Mouse (Mus musculus) megakaryocyte, adult 5-6 weeks (primary cell): ENCODE data around the gene Nup43. TPM values are rescaled to one million over a fixed set of nuclear protein-coding genes. Genes with fewer than 3 reads are reported as not detected.

Source experiments
- ATAC-seq: 2 replicates; pipeline ENCODE4 v1.8.0; 2016; ENCODE audit warnings: mild to moderate bottlenecking, inconsistent platforms; ENCODE audit not compliant: poor library complexity, severe bottlenecking
- total RNA-seq, 2 experiments: library from RNA; stranded (forward) in 1 of 2; stranded (reverse) in 1 of 2; fragments of 153-499, 151-499 nt in 1 of 2; fragments of 221-1000, 200-1000 nt in 1 of 2; gene quantifications; 2 replicates each; pipeline versions ENCODE4 v1.2.3 to v1.2.4; 2015 to 2017

The Nup43 gene
- total RNA-seq, 2 experiments from 2014 or later = 9.9 to 20.3 TPM

DNA sequence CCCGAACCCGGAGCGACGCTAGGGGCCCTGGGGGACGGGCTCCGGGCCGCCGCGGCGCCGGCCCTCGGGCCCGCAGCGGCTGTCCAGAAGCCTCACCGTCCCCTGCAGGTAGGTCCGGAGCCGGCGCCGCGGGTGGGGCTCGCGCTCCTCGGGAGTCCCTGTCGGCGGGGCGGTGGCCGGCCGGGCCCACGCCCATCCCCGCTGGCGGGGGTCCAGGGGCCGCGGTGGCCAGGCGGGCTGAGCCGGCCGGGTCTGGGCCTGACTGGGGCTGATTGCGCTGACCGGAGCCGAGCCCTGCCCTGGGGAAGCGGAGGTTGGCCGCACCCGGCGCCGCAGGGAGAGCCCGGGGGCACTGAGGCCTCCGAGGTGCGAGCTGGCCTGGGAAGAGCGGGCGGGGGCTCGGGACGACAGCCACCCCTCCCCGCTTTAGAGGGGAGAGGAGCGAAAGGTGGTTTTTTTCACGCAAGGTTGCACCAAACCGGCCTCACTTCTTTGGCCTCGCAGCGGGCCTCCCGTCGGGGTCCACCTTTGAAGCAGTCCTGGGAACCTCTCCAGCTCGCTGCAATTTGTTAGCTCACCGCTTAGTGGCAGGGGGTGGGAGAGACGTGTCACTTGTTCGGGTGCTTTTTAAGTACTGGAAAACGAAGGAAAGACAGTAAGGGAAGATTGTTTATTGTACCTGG lies 14.2 kb downstream of the Nup43 start:
- ATAC-seq = peak; percentile 59

DNA sequence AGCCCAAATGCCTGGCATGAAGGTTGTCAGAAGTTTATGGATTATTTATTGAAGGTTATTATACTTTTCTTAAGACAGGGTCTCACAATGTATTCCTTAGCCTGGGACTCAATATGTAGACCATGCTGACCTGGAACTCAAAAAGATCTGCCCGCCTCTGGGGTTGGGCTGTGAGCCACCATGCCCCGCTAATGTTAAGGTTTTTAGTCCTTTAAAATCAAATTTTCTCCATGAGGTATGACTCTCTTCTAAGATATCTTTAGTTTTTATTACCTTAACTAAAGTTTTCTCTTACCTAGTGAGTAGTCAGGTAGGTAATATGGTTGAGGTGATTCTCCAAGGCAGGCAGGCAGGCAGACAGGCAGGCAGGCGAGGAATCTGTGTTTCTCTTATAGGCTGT lies 14.9 kb downstream of the Nup43 start:
- no peak for ATAC-seq

DNA sequence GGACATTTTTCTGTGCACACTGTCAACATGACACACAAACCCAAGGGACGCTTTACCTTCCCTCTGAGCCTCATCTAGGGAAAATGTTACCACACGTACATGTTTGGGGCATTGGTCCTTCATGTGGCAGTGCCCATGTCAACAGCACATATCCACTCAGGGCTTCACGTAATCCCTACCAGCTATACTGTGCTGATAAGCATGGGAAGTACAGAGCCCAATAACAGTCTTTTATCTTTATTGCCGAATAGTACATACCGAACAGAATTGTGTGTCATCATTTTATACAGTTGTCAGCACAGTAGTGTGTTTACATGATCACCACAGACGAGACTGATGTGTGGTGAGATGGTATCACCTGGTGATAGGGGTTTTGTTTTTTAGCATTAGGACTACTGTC lies 19.6 kb downstream of the Nup43 start:
- ATAC-seq = no peak

DNA sequence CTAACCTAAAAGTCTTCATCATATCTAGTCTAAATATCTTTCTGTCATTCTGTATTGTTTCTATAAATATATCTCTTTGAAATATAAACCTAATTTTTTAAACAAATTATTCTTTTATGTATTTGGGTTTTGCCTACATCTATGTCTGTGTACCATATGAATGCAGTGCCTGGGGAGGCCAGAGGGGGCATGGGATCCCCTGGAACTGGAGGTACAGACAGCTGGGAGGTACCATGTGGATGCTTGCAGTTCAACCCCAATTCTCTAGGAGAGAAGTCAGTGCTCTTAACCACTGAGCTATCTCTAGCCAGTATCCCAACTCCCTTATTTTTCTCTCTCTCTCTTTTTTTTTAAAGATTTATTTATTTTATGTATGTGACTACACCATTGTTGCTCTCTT lies 28.0 kb downstream of the Nup43 start:
- peak; percentile 40; the same call in 1 of the 2 replicates for ATAC-seq

DNA sequence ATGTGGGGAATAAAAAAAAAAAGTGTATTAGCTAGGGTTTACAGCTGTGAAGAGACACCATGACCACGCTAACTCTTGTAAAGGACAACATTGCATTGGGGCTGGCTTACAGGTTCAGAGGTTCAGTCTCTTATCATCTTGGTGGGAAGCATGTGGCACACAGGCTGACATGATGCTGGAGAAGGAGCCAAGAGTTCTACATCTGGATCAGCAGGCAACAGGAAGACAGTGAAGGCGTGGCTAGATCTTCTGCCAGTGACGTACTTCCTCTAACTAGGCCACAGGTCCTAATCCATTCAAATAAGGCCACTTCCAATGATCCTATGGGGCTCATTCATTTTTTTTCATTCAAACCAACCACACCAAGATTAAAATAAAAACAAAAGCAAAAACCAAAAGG lies 32.8 kb downstream of the Nup43 start:
- ATAC-seq = no peak

DNA sequence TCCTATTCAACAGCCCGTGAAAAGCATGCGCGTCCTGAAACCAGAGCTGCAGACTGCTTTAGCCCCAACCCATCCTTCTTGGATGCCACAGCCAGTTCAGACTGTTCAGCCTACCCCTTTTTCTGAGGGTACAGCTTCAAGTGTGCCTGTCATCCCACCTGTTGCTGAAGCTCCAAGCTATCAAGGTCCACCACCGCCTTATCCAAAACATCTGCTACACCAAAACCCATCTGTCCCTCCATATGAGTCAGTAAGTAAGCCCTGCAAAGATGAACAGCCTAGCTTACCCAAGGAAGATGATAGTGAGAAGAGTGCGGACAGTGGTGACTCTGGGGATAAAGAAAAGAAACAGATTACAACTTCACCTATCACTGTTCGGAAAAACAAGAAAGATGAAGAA lies 35.3 kb downstream of the Nup43 start:
- ATAC-seq = no peak

DNA sequence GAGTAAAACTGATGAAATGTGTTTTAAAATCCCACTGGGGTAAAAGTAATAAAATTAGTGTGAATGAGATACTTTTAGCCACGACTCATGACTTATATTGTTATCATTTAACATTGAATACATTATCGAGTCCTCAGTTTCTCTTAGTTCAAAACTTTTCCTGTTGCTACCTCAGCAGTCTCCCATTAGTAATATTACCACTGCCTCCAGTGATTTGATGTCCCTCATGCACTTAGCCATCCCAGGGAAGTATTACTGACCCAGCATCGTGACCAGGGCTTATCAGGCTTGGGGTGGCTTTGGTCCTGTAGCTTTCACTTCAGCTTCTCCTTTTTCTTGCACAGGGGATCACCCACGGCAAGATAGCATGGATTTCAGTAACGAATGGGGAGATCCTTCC lies 42.8 kb downstream of the Nup43 start:
- no peak for ATAC-seq

DNA sequence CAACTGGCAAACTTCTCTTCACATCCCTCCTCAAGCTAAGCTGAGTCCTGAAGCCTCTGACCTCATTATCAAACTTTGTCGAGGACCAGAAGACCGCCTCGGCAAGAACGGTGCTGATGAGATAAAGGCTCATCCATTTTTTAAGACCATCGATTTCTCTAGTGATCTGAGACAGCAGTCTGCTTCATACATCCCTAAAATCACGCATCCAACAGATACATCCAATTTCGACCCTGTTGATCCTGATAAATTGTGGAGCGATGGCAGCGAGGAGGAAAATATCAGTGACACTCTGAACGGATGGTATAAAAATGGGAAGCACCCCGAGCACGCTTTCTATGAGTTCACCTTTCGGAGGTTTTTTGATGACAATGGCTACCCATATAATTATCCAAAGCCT lies 45.2 kb downstream of the Nup43 start:
- ATAC-seq = no peak

DNA sequence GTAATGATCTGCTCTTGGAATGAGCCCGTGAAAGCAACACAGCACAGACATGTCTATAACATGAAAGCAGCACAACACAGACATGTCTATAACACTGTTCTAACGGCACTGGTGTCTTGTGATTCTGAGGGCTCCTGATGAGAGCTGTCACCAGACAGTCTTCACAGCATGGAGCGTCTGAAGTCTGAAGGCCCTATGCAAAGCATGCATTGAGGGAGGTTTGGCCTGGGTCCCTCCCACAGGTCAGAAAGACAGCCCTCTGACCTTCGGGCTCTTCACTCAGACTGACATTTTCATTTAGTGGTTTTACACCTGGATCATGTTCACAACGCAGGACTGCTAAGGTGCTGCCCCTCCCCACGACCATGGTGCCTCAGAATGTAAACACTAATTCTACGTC lies 47.8 kb downstream of the Nup43 start:
- no peak for ATAC-seq

DNA sequence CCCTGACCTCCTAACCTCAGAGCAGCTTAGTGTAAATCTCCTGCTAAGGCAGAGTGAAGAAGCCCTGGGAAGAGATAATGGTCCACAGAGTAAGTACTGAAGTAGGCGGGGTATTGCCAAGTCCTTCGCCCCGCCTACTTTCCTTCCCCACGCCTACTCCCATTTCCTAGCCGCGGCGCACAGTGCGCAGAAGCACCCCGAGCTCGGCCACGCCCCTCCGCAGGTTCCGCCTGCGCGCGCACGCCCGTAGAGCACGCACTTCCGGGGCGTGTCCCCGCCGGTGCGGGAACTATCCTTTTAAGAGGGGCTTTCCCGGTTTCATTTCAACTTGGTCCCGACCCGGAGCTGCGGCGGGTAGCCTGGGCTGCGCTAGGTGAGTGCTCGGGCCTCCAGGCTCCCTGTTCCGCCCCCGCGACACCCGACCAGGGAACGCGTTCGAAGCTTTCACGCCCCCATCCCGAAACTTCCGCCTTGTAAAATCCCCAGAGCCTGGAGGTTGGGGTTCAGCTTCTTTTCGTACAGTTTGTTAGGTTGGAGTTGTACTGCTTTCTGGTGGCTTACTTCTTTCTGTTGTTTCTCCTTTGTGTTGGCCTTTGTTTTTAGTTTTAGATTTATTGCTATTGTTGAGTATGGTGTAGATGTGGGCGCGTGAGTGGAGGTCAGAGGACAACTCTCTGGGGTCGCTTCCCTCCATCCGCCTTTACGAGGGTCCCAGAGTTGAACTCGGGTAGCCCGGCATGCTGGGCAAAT lies 58.6 kb downstream of the Nup43 start, which contains the start of gene Katna1:
Gene Katna1 (plus strand): TSS at position 250 of the 750 bp plus-strand sequence.
- peak; percentile 95 for ATAC-seq

DNA sequence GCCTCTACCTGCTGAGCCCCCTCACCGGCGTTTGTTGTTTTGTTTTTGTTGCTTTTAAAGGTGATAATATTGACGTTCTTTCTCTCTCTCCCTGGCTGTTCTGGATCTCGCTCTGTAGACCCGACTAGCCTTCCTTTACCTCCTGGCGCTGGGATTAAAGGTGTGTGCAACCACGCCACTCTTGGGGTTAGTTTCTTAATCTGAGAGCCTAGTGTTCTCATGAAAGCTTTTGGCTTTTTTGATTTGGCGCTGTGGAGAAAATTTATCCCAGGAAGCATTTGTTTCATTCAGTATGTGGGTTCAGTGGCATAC lies 59.2 kb downstream of the Nup43 start:
- ATAC-seq = no peak

DNA sequence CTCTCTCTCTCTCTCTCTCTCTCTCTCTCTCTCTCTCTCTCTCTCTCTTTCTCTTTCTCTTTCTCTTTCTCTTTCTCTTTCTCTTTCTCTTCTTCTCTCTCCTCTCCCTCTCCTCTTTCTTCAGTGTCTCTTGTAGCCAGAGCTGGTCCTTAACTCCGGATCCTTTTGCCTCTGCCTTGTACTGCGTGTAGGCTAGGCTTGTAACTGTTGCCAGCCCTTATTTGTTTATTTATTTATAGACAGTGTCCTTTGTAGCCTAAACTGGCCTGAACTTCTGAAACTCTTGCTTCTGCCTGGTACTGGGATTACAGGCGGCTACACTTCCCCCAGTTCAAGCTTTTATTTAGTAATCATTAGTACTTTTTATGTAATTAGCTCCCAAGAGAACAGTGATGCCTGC lies 59.7 kb downstream of the Nup43 start:
- ATAC-seq = no peak

Other genes starting within 250 kb of the Nup43 start
- 21.5 and 30.5 TPM in 2 replicates for gene Ulbp1, start 193.9 kb upstream of the Nup43 start, total RNA-seq (2015)
- gene Ulbp1, start 193.9 kb upstream of the Nup43 start, total RNA-seq (2017) = 23.6 and 31.1 TPM in 2 replicates
- gene Lrp11, start 77.7 kb upstream of the Nup43 start, total RNA-seq (2015) = 0.13 and 0.27 TPM in 2 replicates
- 0.26 and 2.2 TPM in 2 replicates for gene Lrp11, start 77.7 kb upstream of the Nup43 start, total RNA-seq (2017)
- gene Pcmt1, start 13.6 kb downstream of the Nup43 start, total RNA-seq (2015) = 73.3 and 73.6 TPM in 2 replicates
- 49.9 and 66.4 TPM in 2 replicates for gene Pcmt1, start 13.6 kb downstream of the Nup43 start, total RNA-seq (2017)
- gene Lats1, start 13.7 kb downstream of the Nup43 start, total RNA-seq (2015) = 20.1 and 20.2 TPM in 2 replicates
- 12.6 and 16.4 TPM in 2 replicates for gene Lats1, start 13.7 kb downstream of the Nup43 start, total RNA-seq (2017)
- gene Katna1, start 58.5 kb downstream of the Nup43 start, total RNA-seq (2015) = 68.2 and 90.5 TPM in 2 replicates
- 48.8 and 59.5 TPM in 2 replicates for gene Katna1, start 58.5 kb downstream of the Nup43 start, total RNA-seq (2017)
- gene Ginm1, start 125.3 kb downstream of the Nup43 start, total RNA-seq (2015) = 47.8 and 54.0 TPM in 2 replicates
- gene Ginm1, start 125.3 kb downstream of the Nup43 start, total RNA-seq (2017) = 58.8 and 74.6 TPM in 2 replicates
- 36.4 and 39.4 TPM in 2 replicates for gene Ppil4, start 125.4 kb downstream of the Nup43 start, total RNA-seq (2015)
- gene Ppil4, start 125.4 kb downstream of the Nup43 start, total RNA-seq (2017) = 73.5 and 79.8 TPM in 2 replicates
- gene Zc3h12d, start 165.0 kb downstream of the Nup43 start, total RNA-seq (2015) = 5.3 and 7.3 TPM in 2 replicates
- gene Zc3h12d, start 165.0 kb downstream of the Nup43 start, total RNA-seq (2017) = 9.3 and 11.3 TPM in 2 replicates